Mouse (Mus musculus): ENCODE results near the gene Metap1.

- TF ChIP-seq CTCF (IDR thresholded peaks at IDR 0.05; ENCODE audit: borderline replicate concordance, control insufficient read depth, extremely low read depth, insufficient read depth, low read length, poor library complexity) (no peak), POLR2A (IDR thresholded peaks at IDR 0.05; ENCODE audit: control insufficient read depth, extremely low read depth, insufficient read depth, low read length, poor library complexity) (no peak)
Measured at GRCm38 (mm10) chr3:138488584-138489326, 560 bp downstream of the Metap1 start.

Data from thymus, adult 2 months (tissue).